Mouse (Mus musculus): ENCODE results near the gene Atp2b4.

GRCm38 (mm10) chr1:133762946-133763422 is 37.9 kb downstream of the Atp2b4 start:
- TF ChIP-seq POLR2A (IDR thresholded peaks at IDR 0.05; ENCODE audit: insufficient read depth, low read depth, low read length) (no peak), CTCF (IDR thresholded peaks at IDR 0.05) (no peak)
